Mouse (Mus musculus): ENCODE measurements around the gene Ttc32.

GRCm38 (mm10) chr12:9023031-9023430 is 6.8 kb upstream of the Ttc32 start:
- TF ChIP-seq CTCF (IDR thresholded peaks at IDR 0.05; ENCODE audit: low read depth): peak; percentile 54
- TF ChIP-seq EP300 (optimal IDR thresholded peaks at IDR 0.05): no peak

Data from stomach, postnatal 0 days (tissue).